Mouse (Mus musculus) ES-E14 (cell line): Measurements from ENCODE around the gene Ccnd3. TPM values are rescaled to one million over a fixed set of nuclear protein-coding genes. Genes with fewer than 3 reads are reported as not detected.

Source experiments
- DNase-seq: peaks from one replicate; pipeline ENCODE4 v3.0.0-alpha.2; 2013; ENCODE audit warnings: low read depth, low spot score
- H3K27ac ChIP-seq: 2 replicates; pipeline ENCODE4 v1.5.1; 2012; ENCODE audit warnings: low read depth, mild to moderate bottlenecking, low read length, moderate library complexity, mixed read lengths; ENCODE audit not compliant: poor library complexity, insufficient read depth, severe bottlenecking
- H3K36me3 ChIP-seq: 2 replicates; pipeline ENCODE4 v1.6.1; 2012; ENCODE audit warnings: mild to moderate bottlenecking, low read length, moderate library complexity, mixed read lengths; ENCODE audit not compliant: control insufficient read depth, poor library complexity, insufficient read depth, severe bottlenecking
- H3K4me1 ChIP-seq, 2 experiments: fragments of 150-350 bp in 1 of 2; sonication (generic) in 1 of 2; 2 replicates each; pipeline ENCODE4 v1.6.1; 2012; ENCODE audit warnings: low read length in 2 of 2, mild to moderate bottlenecking in 1 of 2, mixed read lengths in 1 of 2; ENCODE audit not compliant: control insufficient read depth in 2 of 2, insufficient read depth in 2 of 2, poor library complexity in 1 of 2
- H3K4me3 ChIP-seq, 2 experiments: fragments of 150-350 bp in 1 of 2; sonication (generic) in 1 of 2; 2 replicates each; pipeline ENCODE4 v1.5.1; 2012; ENCODE audit warnings: low read length in 2 of 2, low read depth in 1 of 2, mild to moderate bottlenecking in 1 of 2, mixed read lengths in 1 of 2; ENCODE audit not compliant: insufficient read depth in 1 of 2, poor library complexity in 1 of 2, severe bottlenecking in 1 of 2
- H3K9ac ChIP-seq: 2 replicates; pipeline ENCODE4 v1.6.1; 2012; ENCODE audit warnings: low read depth, mild to moderate bottlenecking, low read length, mixed read lengths; ENCODE audit not compliant: poor library complexity, insufficient read depth, severe bottlenecking
- H3K9me3 ChIP-seq: fragments of 150-350 bp; sonication (generic); 2 replicates; pipeline ENCODE4 v1.6.1; 2012; ENCODE audit warnings: low read depth, mild to moderate bottlenecking, low read length; ENCODE audit not compliant: control insufficient read depth, insufficient read depth
- CHD2 ChIP-seq: IDR thresholded peaks from 2 replicates; pipeline ENCODE4 v1.6.1; 2014; ENCODE audit warnings: mild to moderate bottlenecking, low read depth, low read length, inconsistent platforms
- HCFC1 ChIP-seq: IDR thresholded peaks from 2 replicates; pipeline ENCODE4 v1.6.1; 2012; ENCODE audit warnings: low read length, inconsistent platforms, borderline replicate concordance; ENCODE audit not compliant: insufficient read depth
- MAFK ChIP-seq: IDR thresholded peaks from 2 replicates; pipeline ENCODE4 v1.6.1; 2014; ENCODE audit warnings: mild to moderate bottlenecking, low read depth, low read length, inconsistent platforms; ENCODE audit not compliant: insufficient read depth
- ZC3H11A ChIP-seq: IDR thresholded peaks from 2 replicates; pipeline ENCODE4 v1.6.1; 2012; ENCODE audit warnings: low read depth, mild to moderate bottlenecking, inconsistent platforms, low read length, borderline replicate concordance
- ZNF384 ChIP-seq: IDR thresholded peaks from 2 replicates; pipeline ENCODE4 v1.6.1; 2012; ENCODE audit warnings: low read depth, low read length, inconsistent platforms
- in situ Hi-C, 2 experiments: fragments of 600-800 bp; cut with MboI; formaldehyde crosslinking; loops; one replicate each; pipeline ENCODE4 v1.15.1; 2025; ENCODE audit warnings: low sequenced_read_pairs in 2 of 2, inconsistent platforms in 1 of 2; ENCODE audit not compliant: unreplicated experiment in 2 of 2
- total RNA-seq: library from RNA; depleted of rRNA; stranded (reverse); fragments of 300-350 nt; gene quantifications from 2 replicates; pipeline ENCODE4 v1.2.3, GENCODE M21; 2012

Gene Ccnd3
- total RNA-seq, 1 experiment, result 131 TPM

GRCm38 (mm10) chr17:47527581-47528300, 22.9 kb downstream of the Ccnd3 start:
- peak overlapping the region; percentile 24 for H3K27ac ChIP-seq
- in situ Hi-C loops, result no loop called here
- no peaks in the 10 kb centered on the region for H3K36me3 ChIP-seq
- DNase-seq, result no peak
- TF ChIP-seq ZC3H11A (no peak), CHD2 (no peak), HCFC1 (no peak), ZNF384 (peak; percentile 57; the same call in 1 of the 2 replicates), MAFK (no peak)
- H3K9ac ChIP-seq, result peak overlapping the region; percentile 70; the same call in 1 of the 2 replicates
- no peaks in the 10 kb centered on the region for H3K9me3 ChIP-seq
- H3K4me1 ChIP-seq, result peaks cover 25 to 35% of the 10 kb centered on the region in 2 experiments
- no peak overlapping the region; a peak in 1 of 4 replicates for H3K4me3 ChIP-seq

DNA sequence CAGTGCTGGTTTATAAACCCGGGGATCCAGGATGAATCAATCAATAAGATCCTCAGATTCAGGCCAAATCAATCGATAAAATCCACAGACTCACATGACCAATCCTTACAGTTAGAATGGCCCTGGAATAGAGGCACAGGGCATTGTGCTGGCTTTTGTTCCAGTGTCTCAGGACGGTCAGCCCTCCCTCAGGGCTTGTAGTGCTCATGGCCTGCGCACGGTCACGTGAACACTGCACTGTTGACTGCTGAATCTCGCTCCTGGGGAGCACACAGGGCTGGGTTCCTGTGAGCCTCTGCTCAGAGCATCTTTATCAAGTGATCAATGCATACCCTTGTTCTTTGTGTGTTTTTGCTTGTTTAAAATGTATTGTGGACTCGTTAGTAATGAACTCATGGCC, 24.1 kb downstream of the Ccnd3 start:
- Histone ChIP-seq H3K27ac (no peak overlapping the region; the same call in 1 of the 2 replicates), H3K36me3 (no peaks in the 10 kb centered on the region), H3K9me3 (no peaks in the 10 kb centered on the region), H3K9ac (no peak overlapping the region), H3K4me3 (0 out of 4 replicates have a peak overlapping the region, but pooled peaks of 1 of the 2 experiments have one; percentile 3), H3K4me1 (peaks cover 20 to 28% of the 10 kb centered on the region in 2 experiments)
- DNase-seq, result no peak
- TF ChIP-seq ZC3H11A, result no peak
- no peak for TF ChIP-seq HCFC1
- TF ChIP-seq ZNF384, result no peak
- no peak for TF ChIP-seq CHD2
- no peak for TF ChIP-seq MAFK
- in situ Hi-C loops, result no loop called here

- Histone ChIP-seq H3K4me1 (peaks cover 20 to 24% of the 10 kb centered on the region in 2 experiments), H3K9ac (no peak overlapping the region), H3K4me3 (no peak overlapping the region), H3K9me3 (no peaks in the 10 kb centered on the region), H3K36me3 (no peaks in the 10 kb centered on the region), H3K27ac (no peak overlapping the region)
- no peak for TF ChIP-seq MAFK
- TF ChIP-seq HCFC1, result no peak
- TF ChIP-seq ZNF384, result no peak
- no peak for TF ChIP-seq CHD2
- in situ Hi-C loops, result no loop called here
- no peak for DNase-seq
Observed at GRCm38 (mm10) chr17:47529595-47529994, 24.7 kb downstream of the Ccnd3 start.

DNA sequence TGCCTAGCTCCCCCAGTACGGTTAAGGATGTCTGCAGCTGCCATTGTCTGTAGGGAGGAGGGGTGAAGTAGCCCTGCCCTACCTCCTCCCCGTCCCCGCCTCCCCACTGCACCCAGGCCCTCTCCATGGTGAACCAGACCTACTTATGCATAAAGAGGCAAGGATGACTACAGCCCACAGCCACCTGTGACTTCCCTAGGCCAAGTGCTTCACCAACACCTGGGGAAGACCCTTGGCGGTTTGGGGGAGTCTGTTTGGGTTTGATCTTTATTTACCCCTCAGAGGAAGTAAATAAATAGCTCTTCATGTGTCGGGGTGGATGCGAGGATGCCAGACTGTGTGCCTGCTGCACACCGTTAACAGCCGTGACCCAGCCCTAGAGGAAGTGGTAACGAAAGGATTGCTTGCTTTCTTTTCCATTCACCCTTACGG, 26.6 kb downstream of the Ccnd3 start:
- Histone ChIP-seq H3K4me1 (peaks cover 17 to 29% of the 10 kb centered on the region in 2 experiments), H3K4me3 (peak overlapping the region; percentile 46 to 50), H3K27ac (peak overlapping the region; percentile 19; the same call in 1 of the 2 replicates), H3K9me3 (no peaks in the 10 kb centered on the region), H3K9ac (peak overlapping the region; percentile 40; the same call in 1 of the 2 replicates), H3K36me3 (no peaks in the 10 kb centered on the region)
- TF ChIP-seq ZNF384 (no peak), ZC3H11A (no peak), CHD2 (no peak), HCFC1 (no peak), MAFK (no peak)
- in situ Hi-C loops, result no loop called here
- DNase-seq, result no peak
